Mouse (Mus musculus) heart, adult 2 months (tissue): Measurements from ENCODE around the gene Ddx6. TPM values are rescaled to one million over a fixed set of nuclear protein-coding genes. Genes with fewer than 3 reads are reported as not detected.

Experiments used
- DNase-seq, 2 experiments: peaks; one replicate each; pipeline ENCODE4 v3.0.0; 2021
- H3K27ac ChIP-seq: fragments of 200-600 bp; 2 replicates; pipeline ENCODE4 v1.8.1; 2022
- H3K27me3 ChIP-seq: fragments of 200-500 bp; 2 replicates; pipeline ENCODE4 v1.6.1; 2012; ENCODE audit warnings: mild to moderate bottlenecking, low read length, inconsistent platforms, mixed read lengths; ENCODE audit not compliant: control insufficient read depth, insufficient read depth
- H3K36me3 ChIP-seq: fragments of 200-500 bp; 2 replicates; pipeline ENCODE4 v1.6.1; 2012; ENCODE audit warnings: low read length, inconsistent platforms; ENCODE audit not compliant: control insufficient read depth, insufficient read depth
- H3K4me1 ChIP-seq: fragments of 200-500 bp; 2 replicates; pipeline ENCODE4 v1.6.1; 2011; ENCODE audit warnings: low read length; ENCODE audit not compliant: control insufficient read depth, insufficient read depth
- H3K4me3 ChIP-seq: fragments of 200-600 bp; 2 replicates; pipeline ENCODE4 v1.8.1; 2022
- H3K79me2 ChIP-seq: fragments of 200-500 bp; replicated peaks from 2 replicates; pipeline ENCODE4 v1.6.1; 2012; ENCODE audit warnings: mild to moderate bottlenecking, inconsistent platforms, low read length, moderate library complexity, mixed read lengths; ENCODE audit not compliant: control insufficient read depth, insufficient read depth
- H3K9ac ChIP-seq: fragments of 200-500 bp; 2 replicates; pipeline ENCODE4 v1.6.1; 2012; ENCODE audit warnings: low read depth, mild to moderate bottlenecking, control low read depth, inconsistent platforms, low read length, mixed read lengths
- CTCF ChIP-seq: fragments of 200-600 bp; IDR thresholded peaks from 2 replicates; pipeline ENCODE4 v1.8.1; 2022; ENCODE audit warnings: antibody characterized with exemption, mild to moderate bottlenecking, moderate library complexity
- EP300 ChIP-seq: fragments of 200-500 bp; IDR thresholded peaks from 2 replicates; pipeline ENCODE4 v1.6.1; 2011; ENCODE audit warnings: low read depth, low read length, control low read depth; ENCODE audit not compliant: insufficient read depth
- POLR2A ChIP-seq: fragments of 200-500 bp; IDR thresholded peaks from 2 replicates; pipeline ENCODE4 v1.6.1; 2011; ENCODE audit warnings: mild to moderate bottlenecking, low read depth, low read length, control low read depth; ENCODE audit not compliant: insufficient read depth
- WGBS: fragments of 180-500 bp; shearing (Covaris S2); methylation state at CpG from one replicate; pipeline ENCODE4 v1.1.7; 2018; 5-methylcytosine and 5-hydroxymethylcytosine counted together
- intact Hi-C: fragments of 180-260 bp; cut with DNase I; formaldehyde crosslinking; loops from one replicate; pipeline ENCODE4 v1.15.1; 2025
- polyA plus RNA-seq: library from polyadenylated mRNA; depleted of rRNA; stranded (reverse); fragments of >200 nt; gene quantifications from 2 replicates; pipeline ENCODE4 v1.2.3, GENCODE M21; 2012
- total RNA-seq, 2 experiments: library from RNA; stranded (reverse); gene quantifications; 2 replicates each; pipeline ENCODE4 v1.2.3; 2021

Ddx6 gene
- total and polyA plus RNA-seq, 3 experiments: 14.3 to 88.4 (median 75.6) TPM

GRCm38 (mm10) chr9:44655098-44656066, 50.7 kb downstream of the Ddx6 start:
- Histone ChIP-seq H3K4me1 (no peaks in the 10 kb centered on the region; the same call in 1 of the 2 replicates), H3K36me3 (no peaks in the 10 kb centered on the region), H3K27me3 (no peaks in the 10 kb centered on the region), H3K27ac (peak overlapping the region; percentile 32), H3K9ac (peak overlapping the region; percentile 15), H3K79me2 (no peaks in the 10 kb centered on the region), H3K4me3 (peak overlapping the region; percentile 50)
- WGBS: 8% methylated on average over 26 of the region's 26 CpGs
- intact Hi-C loops: loop anchor here (1.0 to 5.0 kb wide), 3 partner anchors 30 to 112 kb away; partner anchors contain the start of genes Arcn1, Ift46 and Phldb1
- TF ChIP-seq POLR2A (no peak), CTCF (peak; percentile 85), EP300 (0 out of 2 replicates have a peak, but pooled peaks have one; percentile 38)
- DNase-seq: peak; percentile 58 to 71

GRCm38 (mm10) chr9:44663706-44664105, 59.0 kb downstream of the Ddx6 start:
- no peak overlapping the region for H3K4me3 ChIP-seq
- intact Hi-C loops: no loop called here
- H3K9ac ChIP-seq: no peak overlapping the region
- H3K79me2 ChIP-seq: no peaks in the 10 kb centered on the region
- no peaks in the 10 kb centered on the region for H3K4me1 ChIP-seq
- H3K36me3 ChIP-seq: no peaks in the 10 kb centered on the region
- no peak overlapping the region for H3K27ac ChIP-seq
- H3K27me3 ChIP-seq: no peaks in the 10 kb centered on the region
- WGBS: 86% methylated on average over 6 of the region's 6 CpGs
- TF ChIP-seq POLR2A (no peak), CTCF (no peak), EP300 (no peak)
- DNase-seq: no peak

GRCm38 (mm10) chr9:44671416-44671815, 66.7 kb downstream of the Ddx6 start:
- WGBS: 83% methylated on average over 5 of the region's 5 CpGs
- H3K4me1 ChIP-seq: no peaks in the 10 kb centered on the region
- H3K9ac ChIP-seq: no peak overlapping the region
- no peaks in the 10 kb centered on the region for H3K27me3 ChIP-seq
- intact Hi-C loops: no loop called here
- H3K36me3 ChIP-seq: no peaks in the 10 kb centered on the region
- no peak overlapping the region for H3K27ac ChIP-seq
- no peak for DNase-seq
- TF ChIP-seq CTCF (no peak), EP300 (no peak), POLR2A (no peak)
- no peaks in the 10 kb centered on the region for H3K79me2 ChIP-seq
- H3K4me3 ChIP-seq: no peak overlapping the region

GRCm38 (mm10) chr9:44672291-44672865, 67.7 kb downstream of the Ddx6 start:
- no peaks in the 10 kb centered on the region for H3K36me3 ChIP-seq
- H3K4me3 ChIP-seq: no peak overlapping the region
- H3K27me3 ChIP-seq: no peaks in the 10 kb centered on the region
- H3K9ac ChIP-seq: no peak overlapping the region
- 63% methylated on average over 2 of the region's 2 CpGs for WGBS
- no peak for DNase-seq
- intact Hi-C loops: no loop called here
- H3K79me2 ChIP-seq: no peaks in the 10 kb centered on the region
- TF ChIP-seq CTCF (no peak), POLR2A (no peak), EP300 (no peak)
- H3K4me1 ChIP-seq: no peaks in the 10 kb centered on the region
- H3K27ac ChIP-seq: no peak overlapping the region

GRCm38 (mm10) chr9:44673005-44673404, 68.3 kb downstream of the Ddx6 start, which contains the start of gene Treh:
Treh (plus strand) TSS chr9:44673233.
- Histone ChIP-seq H3K4me1 (no peaks in the 10 kb centered on the region), H3K27me3 (no peaks in the 10 kb centered on the region), H3K79me2 (no peaks in the 10 kb centered on the region), H3K9ac (no peak within 1 kb of the TSS), H3K4me3 (no peak within 1 kb of the TSS), H3K27ac (no peak within 1 kb of the TSS), H3K36me3 (no peaks in the 10 kb centered on the region)
- TF ChIP-seq POLR2A (no peak), EP300 (no peak), CTCF (no peak)
- DNase-seq: no peak
- WGBS: 62% methylated on average over 3 of the region's 3 CpGs
- intact Hi-C loops: no loop called here

- Histone ChIP-seq H3K4me1 (no peaks in the 10 kb centered on the region), H3K27ac (no peak overlapping the region), H3K27me3 (no peaks in the 10 kb centered on the region), H3K4me3 (no peak overlapping the region), H3K36me3 (no peaks in the 10 kb centered on the region), H3K79me2 (no peaks in the 10 kb centered on the region), H3K9ac (no peak overlapping the region)
- DNase-seq: no peak
- peak; percentile 63 for TF ChIP-seq CTCF
- TF ChIP-seq EP300: no peak
- intact Hi-C loops: no loop called here
- WGBS: 93% methylated on average over 2 of the region's 2 CpGs
Measured at GRCm38 (mm10) chr9:44678288-44678871, 73.7 kb downstream of the Ddx6 start.
